ENCODE assay signal across 9 mouse cellular contexts in the genomic region with DNA sequence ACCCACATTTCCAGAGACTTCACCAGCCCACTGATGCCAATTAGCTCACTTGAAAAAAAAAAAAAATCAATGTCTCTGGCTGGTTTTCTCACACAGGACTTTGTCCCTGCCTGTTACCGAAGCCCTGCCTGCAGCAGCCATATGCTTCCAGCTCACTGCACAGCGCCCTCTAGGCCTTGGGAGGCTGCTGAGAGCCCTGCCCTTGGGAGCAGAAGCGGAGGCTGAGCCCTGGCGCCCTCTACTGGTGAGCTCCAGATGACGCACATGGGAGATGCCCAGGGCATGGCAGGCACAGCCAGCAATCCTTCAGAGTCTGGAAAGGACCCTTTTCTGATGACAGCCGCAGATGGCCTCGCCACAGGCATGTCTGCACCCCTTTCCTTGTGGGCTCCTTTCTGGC. TPM values are rescaled to one million over a fixed set of nuclear protein-coding genes. Genes with fewer than 3 reads are reported as not detected.
DNase-seq lines count a peak whose midpoint lies in the region; ATAC-seq and TF ChIP-seq lines count a peak whose summit lies in the region.
"Had no signal": no experiment of that assay in that cellular context is flagged by ENCODE, and none has a peak within 500 bp of the region (broad histone marks: within the 10 kb centered on the region; RNA-seq: fewer than 3 reads in every experiment).

No protein-coding gene starts in this region.

- H3K4me1 ChIP-seq in G1E (ENCODE audit: insufficient read depth, low read depth, low read length): no peaks in the 10 kb centered on the region
- H3K4me1 ChIP-seq in kidney, postnatal 0 days (replicated peaks; ENCODE audit: insufficient read depth, low read length): no peaks in the 10 kb centered on the region
- no peaks in the 10 kb centered on the region for H3K4me1 ChIP-seq in liver, embryonic 13.5 days (replicated peaks)
- H3K4me1 ChIP-seq: hindbrain, embryonic 15.5 days had no signal

- no peak overlapping the region for H3K4me3 ChIP-seq in G1E (ENCODE audit: low read depth, low read length)
- H3K4me3 ChIP-seq in kidney, postnatal 0 days (replicated peaks; ENCODE audit: low read depth, low read length): no peak overlapping the region
- H3K4me3 ChIP-seq in liver, embryonic 13.5 days (replicated peaks): no peak overlapping the region
- H3K4me3 ChIP-seq: hindbrain, embryonic 15.5 days had no signal

- no peak overlapping the region for H3K9ac ChIP-seq in kidney, postnatal 0 days (ENCODE audit: low read depth, low read length)
- H3K9ac ChIP-seq in liver, embryonic 13.5 days: no peak overlapping the region
- H3K9ac ChIP-seq: hindbrain, embryonic 15.5 days had no signal

- H3K27me3 ChIP-seq in G1E (ENCODE audit: insufficient read depth, low read length): peaks cover 11% of the 10 kb centered on the region
- H3K27me3 ChIP-seq in kidney, postnatal 0 days (ENCODE audit: insufficient read depth, low read length): no peaks in the 10 kb centered on the region
- H3K27me3 ChIP-seq in liver, embryonic 13.5 days: no peaks in the 10 kb centered on the region
- H3K27me3 ChIP-seq: hindbrain, embryonic 15.5 days had no signal

- H3K36me3 ChIP-seq in G1E (replicated peaks): no peaks in the 10 kb centered on the region
- no peaks in the 10 kb centered on the region for H3K36me3 ChIP-seq in kidney, postnatal 0 days (ENCODE audit: insufficient read depth, low read length)
- H3K36me3 ChIP-seq in liver, embryonic 13.5 days: no peaks in the 10 kb centered on the region
- H3K36me3 ChIP-seq: hindbrain, embryonic 15.5 days had no signal

- no peaks in the 10 kb centered on the region for H3K9me3 ChIP-seq in G1E (replicated peaks)
- no peaks in the 10 kb centered on the region for H3K9me3 ChIP-seq in kidney, postnatal 0 days (replicated peaks; ENCODE audit: low read length)
- H3K9me3 ChIP-seq in liver, embryonic 13.5 days (replicated peaks): no peaks in the 10 kb centered on the region
- H3K9me3 ChIP-seq: hindbrain, embryonic 15.5 days had no signal

- DNase-seq in 416B (ENCODE audit: low read depth) (peak; percentile 85), G1E (ENCODE audit: low spot score) (peak; percentile 73)
- DNase-seq in cerebellum, adult 18-20 months: peak; percentile 72 to 73
- DNase-seq in frontal cortex, postnatal 25 days (ENCODE audit: low spot score in 2 of 2): peak; percentile 68 to 75
- DNase-seq in kidney, postnatal 0 days (ENCODE audit: low spot score): peak; percentile 79
- DNase-seq in liver, embryonic 13.5 days: peak; percentile 68
- DNase-seq in retina, embryonic 14.5 days (ENCODE audit: low spot score): peak; percentile 93
- DNase-seq in thymus, postnatal 36 days: peak; percentile 76 to 77

- 33% methylated on average over 7 of the region's 7 CpGs for WGBS in kidney, postnatal 0 days
- WGBS in liver, embryonic 13.5 days (ENCODE audit: insufficient replicate concordance): 24% methylated on average over 7 of the region's 7 CpGs

- no peak overlapping the region for H3K27ac ChIP-seq in kidney, postnatal 0 days
- H3K27ac ChIP-seq in liver, embryonic 13.5 days: no peak overlapping the region
- H3K27ac ChIP-seq: hindbrain, embryonic 15.5 days had no signal

- peak; percentile 78 for TF ChIP-seq CTCF in G1E (IDR thresholded peaks at IDR 0.05; ENCODE audit: low read depth, low read length)
- TF ChIP-seq CTCF in kidney, postnatal 0 days (IDR thresholded peaks at IDR 0.05; ENCODE audit: low read depth): peak; percentile 92

- H3K4me2 ChIP-seq in kidney, postnatal 0 days (ENCODE audit: low read length): no peak overlapping the region
- H3K4me2 ChIP-seq in liver, embryonic 13.5 days: no peak overlapping the region
- H3K4me2 ChIP-seq: hindbrain, embryonic 15.5 days had no signal

- ATAC-seq in G1E (ENCODE audit: extremely low read depth, insufficient number of reproducible peaks, low FRiP score, poor library complexity, severe bottlenecking): peak; percentile 49
- 0 out of 2 replicates have a peak, but pooled peaks have one; percentile 68 for ATAC-seq in kidney, postnatal 0 days (replicated peaks; ENCODE audit: low FRiP score, low read depth)
- ATAC-seq in liver, embryonic 13.5 days (ENCODE audit: low read depth): peak; percentile 51

RNA-seq across cellular contexts. Expression of gene Grm2, which starts 12.8 kb away (rescaled TPM):
- not detected in 2 replicates for total RNA-seq in G1E (2014; fragmentation: Nextera tagmentation)
- total RNA-seq in G1E (2017): 0.12 and 0.16 TPM in 2 replicates
- not detected in 2 replicates for polyA plus RNA-seq in G1E (2012)
- not detected in 2 replicates for polyA plus RNA-seq in kidney, postnatal 0 days (2015; fragmentation: Nextera tagmentation; extraction: Ambion mirVana)
- not detected in 2 replicates for polyA plus RNA-seq in liver, embryonic 13.5 days (2015; fragmentation: Nextera tagmentation; extraction: Ambion mirVana)

RNA-seq across cellular contexts. Expression of gene Iqcf6, which starts 16.7 kb away (rescaled TPM):
- not detected in 2 replicates for total RNA-seq in G1E (2014; fragmentation: Nextera tagmentation)
- total RNA-seq in G1E (2017): not detected in 2 replicates
- not detected in 2 replicates for polyA plus RNA-seq in G1E (2012)
- not detected in 2 replicates for polyA plus RNA-seq in kidney, postnatal 0 days (2015; fragmentation: Nextera tagmentation; extraction: Ambion mirVana)
- polyA plus RNA-seq in liver, embryonic 13.5 days (2015; fragmentation: Nextera tagmentation; extraction: Ambion mirVana): not detected in 2 replicates
- polyA plus RNA-seq: hindbrain, embryonic 15.5 days had no signal

RNA-seq across cellular contexts. Expression of gene Tex264, which starts 42.6 kb away (rescaled TPM):
- total RNA-seq in G1E (2014; fragmentation: Nextera tagmentation) (39.7 and 54.5 TPM in 2 replicates), G1E (2017) (52.3 and 63.6 TPM in 2 replicates)
- polyA plus RNA-seq in G1E (2012): 39.1 and 40.6 TPM in 2 replicates
- 100 and 104 TPM in 2 replicates for polyA plus RNA-seq in kidney, postnatal 0 days (2015; fragmentation: Nextera tagmentation; extraction: Ambion mirVana)
- polyA plus RNA-seq in liver, embryonic 13.5 days (2015; fragmentation: Nextera tagmentation; extraction: Ambion mirVana): 14.1 and 16.3 TPM in 2 replicates
